Mouse (Mus musculus): ENCODE measurements at regions not wholly inside any gene's neighbourhood (a gene's known extent, or its start where the extent isn't known, plus 50 kb on each side); places are given as distances from the start of the nearest gene placed in this dataset.

- TF ChIP-seq CTCF (IDR thresholded peaks at IDR 0.05; ENCODE audit: low read depth) (no peak), EP300 (IDR thresholded peaks at IDR 0.05; ENCODE audit: low read depth) (no peak)
Observed at GRCm38 (mm10) chr9:49998101-49998500, 199.4 kb upstream of the Ncam1 start.
